Mouse (Mus musculus): ENCODE measurements around the gene Rassf5.
A peak's percentile ranks its signal among the peaks of the same experiment; 100 is the strongest.

Rassf5 gene

DNA sequence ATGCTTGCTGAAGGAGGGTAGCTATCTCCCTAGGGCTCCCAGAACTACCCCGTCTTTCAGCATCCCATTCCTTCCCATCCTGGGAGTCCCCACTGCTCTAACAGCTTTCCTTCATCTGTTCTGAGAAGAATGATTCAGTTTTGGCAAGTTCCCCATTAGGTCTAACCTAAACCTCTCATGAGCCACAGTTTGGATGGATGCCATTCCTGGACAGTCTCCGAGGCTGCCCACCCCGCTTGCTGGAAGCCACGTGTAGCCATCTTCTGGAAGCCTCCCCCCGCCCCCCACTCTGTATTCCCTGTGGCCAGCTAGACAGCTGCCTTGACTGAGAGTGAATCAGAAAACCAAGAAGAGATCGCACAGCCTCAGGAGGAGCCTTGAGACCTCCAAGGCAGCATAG, 12.2 kb upstream of the Rassf5 start:
- DNase-seq, result no peak

GRCm38 (mm10) chr1:131252516-131253250, 7.6 kb upstream of the Rassf5 start:
- DNase-seq, result peak; percentile 93

DNA sequence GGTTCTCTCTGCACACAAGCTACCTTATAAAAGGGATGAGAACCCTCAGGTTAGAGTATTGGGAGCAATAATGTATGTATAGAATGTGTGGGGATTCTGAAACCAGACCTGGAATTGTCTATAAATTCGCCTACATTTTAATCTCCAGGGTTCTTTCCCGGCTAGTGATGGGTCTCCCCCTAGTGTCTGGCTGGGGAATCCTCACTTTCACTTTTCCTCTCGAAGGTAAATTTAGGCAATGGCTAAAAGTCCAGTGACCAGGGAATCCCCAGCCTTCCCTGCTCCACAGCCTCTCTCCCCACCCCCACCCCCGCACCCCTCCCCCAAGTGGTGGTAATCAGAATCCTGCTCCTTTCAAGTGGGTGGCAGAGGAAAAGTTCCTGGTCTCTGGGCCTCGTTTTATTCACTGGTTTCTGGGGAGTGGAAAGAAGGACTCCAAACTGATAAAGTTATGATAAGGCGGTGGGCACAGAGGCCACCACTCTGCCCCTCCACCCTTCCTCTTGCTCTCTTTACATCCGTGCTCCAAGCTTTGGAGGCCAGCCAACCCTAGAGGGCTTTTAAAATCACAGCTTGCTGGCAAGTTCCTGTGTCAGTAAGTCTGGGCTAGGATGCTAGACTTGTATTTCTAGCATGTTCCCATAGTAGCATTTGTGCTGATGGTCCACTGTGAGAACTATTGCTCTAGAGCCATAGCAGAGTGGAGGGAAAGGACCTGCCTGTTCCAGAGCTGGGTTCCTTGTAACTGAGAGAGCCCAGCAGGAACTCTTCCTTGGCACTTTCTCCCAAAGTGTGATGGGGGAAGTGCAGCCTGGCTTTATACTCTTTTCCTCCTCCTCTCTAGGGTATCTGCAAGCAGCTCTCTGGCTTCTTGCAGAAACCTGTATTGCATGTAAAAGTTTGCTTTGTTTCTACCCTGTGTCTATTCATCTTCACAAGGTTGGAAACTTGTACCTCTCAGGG, 1.7 kb upstream of the Rassf5 start:
- DNase-seq, result peak; percentile 93

GRCm38 (mm10) chr1:131245926-131246325, 868 bp upstream of the Rassf5 start:
- DNase-seq, result no peak

DNA sequence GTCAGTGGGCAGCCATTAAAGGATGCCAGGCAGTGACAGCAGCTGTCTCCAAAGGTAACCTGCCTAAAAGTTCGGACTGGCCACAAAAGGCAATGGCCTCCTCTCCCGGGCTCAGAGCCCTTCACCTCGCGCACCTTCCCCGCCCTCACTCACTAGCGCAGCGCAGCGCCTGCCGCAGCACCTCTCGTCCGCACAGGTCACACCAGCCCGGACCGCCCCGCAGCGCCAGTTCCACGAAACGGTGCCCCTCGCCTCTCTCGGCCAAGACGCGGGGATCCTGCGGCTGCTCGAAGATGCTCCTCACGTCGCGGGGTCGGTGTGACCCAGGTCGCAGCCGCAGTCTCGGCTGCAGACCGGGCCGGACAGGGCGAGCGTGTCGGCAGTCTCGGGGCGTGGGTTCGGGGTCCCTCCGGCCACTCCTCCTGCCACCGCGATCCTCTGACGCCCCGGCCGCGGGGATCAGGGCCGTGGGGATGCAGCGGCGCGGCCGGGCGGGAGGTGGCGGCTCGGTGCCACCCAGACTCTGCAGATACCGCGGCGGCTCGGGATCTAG, 446 bp downstream of the Rassf5 start:
- no peak for DNase-seq

- peak; percentile 89 for DNase-seq
These were observed 2.1 kb downstream of the Rassf5 start for GRCm38 (mm10) chr1:131242956-131243355.

DNA sequence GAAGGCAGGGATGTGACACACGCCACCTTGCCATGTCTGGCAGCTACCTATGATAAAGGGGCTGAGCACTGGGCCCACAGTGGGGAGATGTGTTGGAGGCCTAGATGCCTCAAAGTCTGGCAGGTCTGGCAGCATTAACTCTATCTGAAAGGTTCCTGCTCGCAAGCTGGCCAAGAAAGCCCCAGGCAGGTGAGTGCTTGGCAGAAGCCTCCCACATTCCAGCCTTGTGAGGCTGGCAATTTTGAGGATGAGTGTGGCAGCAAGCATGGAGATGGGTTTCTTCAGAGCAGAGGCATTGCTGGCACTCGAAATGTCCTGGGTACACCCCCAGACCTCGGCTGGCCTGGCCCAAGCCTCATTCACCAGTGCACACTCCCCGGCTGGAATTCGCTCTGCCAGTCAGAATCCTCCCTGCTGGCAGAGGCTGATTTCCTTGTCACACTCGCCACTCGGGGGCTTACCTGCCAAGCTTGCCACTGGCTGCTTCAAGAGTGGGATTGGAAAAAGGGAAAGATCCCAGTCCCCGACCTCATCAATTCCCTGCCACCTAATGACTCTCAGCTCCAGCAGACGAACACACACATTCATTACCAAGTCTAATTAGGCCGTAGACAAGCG, 5.4 kb downstream of the Rassf5 start:
- no peak for DNase-seq

DNA sequence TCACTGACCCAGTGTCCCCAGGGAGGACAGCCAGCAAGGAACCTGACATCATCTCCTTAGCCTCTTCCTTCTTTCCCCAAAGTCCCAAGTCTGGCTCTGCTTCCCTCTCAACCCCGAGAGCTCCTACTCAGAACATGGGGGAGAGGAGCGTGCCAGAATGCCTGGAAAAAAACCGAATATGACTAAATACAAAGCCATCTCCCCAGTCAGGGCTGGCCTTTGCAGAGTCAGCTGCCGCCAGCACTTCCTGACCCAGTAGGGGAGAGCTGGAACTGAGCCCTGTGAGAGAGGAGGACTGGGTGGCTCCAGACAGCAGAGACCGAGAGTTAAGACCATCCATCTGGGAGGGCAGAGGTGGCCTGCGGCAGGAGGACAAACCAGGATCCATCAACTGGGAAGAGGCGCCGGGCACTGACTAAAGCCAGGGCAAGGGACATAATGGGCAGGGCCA, 6.1 kb downstream of the Rassf5 start:
- peak; percentile 99 for DNase-seq

DNA sequence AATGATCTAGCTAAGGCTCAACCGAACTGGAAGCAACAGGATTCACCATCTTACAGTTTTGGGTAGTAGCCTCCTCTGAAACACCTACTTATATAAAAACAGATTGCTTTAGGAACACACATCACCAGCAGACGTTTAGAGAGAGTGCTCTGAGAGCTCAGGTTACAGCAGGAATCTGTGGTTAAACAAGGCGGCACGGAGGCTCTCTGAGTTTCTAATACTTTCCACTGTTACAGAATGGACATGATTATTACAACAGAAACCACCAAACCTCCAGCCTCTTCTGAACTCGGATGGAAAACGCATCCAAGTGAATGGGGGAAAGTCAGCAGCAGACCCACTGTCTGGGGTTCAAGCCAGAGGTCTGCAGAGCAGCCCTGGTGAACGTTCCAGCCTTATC, 9.0 kb downstream of the Rassf5 start:
- no peak for DNase-seq

GRCm38 (mm10) chr1:131233527-131233926, 11.5 kb downstream of the Rassf5 start:
- DNase-seq, result no peak

DNA sequence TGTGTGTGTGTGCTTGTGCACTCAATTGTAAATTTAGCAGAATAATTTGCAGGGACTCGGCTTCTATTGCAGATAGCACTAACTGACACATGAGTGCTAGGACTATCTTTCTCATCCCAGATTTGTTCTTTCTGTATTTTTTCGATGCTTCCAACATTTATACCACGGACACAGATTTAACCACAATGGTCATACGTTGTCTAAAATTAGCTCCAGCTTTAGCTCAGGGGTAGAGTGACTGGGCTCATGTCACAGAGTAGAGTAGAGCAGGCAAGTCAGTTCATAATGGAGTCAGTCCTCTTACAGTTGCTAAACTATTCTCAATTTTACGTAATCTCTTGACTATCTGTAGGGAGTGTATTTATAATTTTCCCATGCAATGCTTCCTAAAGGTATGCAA, 16.4 kb downstream of the Rassf5 start:
- no peak for DNase-seq

DNA sequence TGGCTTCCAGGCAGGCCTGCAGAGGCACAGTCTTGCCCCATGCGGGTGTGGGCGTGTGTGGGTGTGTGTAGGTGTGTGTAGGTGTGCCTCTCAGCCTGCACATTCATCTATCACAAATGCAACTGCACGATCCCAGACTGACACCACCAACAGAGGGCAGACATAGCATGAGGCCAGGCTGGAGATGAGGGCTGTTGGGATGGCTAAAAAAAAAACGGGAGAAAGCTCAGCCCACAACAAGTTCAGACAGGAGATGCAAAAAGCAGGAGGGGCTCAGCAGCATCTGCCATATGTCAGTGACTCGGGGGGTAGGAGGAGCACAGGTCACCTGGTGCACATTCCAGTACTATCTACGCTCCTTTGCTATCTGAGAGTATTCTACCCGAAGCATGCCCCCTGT, 16.8 kb downstream of the Rassf5 start:
- no peak for DNase-seq

DNA sequence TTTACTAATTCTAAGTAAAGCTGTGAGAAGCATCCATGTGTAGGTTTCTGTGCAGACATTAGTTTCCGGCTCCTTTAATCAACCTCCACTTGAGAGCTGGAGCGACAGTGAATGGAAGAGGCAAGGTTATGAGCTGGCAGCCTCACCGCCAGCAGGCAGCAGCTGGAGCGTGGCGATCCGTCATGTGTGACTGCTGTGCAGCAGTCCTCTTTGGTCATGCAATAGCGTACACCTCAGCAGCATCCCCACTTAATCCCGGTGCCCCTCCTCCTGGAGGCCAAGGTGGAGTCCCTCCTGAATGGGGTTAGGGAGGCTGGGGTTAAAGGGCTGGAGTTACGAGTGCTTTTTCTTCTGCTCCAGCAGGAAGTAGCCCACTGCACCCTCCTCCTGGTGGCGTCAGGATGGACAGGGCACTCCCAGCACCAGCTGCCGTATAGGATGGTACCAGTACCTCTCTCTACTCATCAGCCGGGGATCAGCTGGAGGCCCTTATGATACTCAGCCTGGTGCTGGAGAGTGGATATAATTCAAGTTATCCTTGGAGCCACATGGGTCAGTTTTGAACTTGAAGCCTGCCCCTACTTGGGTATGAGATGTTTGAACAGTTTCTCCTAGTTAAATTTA, 20.1 kb downstream of the Rassf5 start:
- no peak for DNase-seq

DNA sequence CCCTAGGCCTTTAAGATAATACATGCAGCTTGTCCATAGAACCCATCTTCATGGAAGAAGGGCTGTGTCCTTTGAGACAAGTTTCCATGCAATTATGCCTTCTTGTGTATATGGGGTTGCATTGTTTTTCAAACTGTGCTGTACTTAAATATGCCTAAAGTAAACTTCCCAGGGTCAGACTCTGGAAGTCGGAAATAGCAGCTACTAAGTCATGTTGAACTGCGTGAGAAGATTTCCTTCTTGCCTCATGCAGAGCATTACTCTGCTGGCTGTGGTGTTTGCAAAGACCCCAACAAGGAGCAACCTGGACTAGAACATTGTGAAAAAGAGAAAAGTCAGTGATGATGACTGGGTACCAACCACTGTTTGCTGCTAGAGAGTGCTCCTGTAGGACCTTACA, 21.7 kb downstream of the Rassf5 start:
- no peak for DNase-seq

GRCm38 (mm10) chr1:131221822-131222590, 23.1 kb downstream of the Rassf5 start:
- DNase-seq, result no peak

DNA sequence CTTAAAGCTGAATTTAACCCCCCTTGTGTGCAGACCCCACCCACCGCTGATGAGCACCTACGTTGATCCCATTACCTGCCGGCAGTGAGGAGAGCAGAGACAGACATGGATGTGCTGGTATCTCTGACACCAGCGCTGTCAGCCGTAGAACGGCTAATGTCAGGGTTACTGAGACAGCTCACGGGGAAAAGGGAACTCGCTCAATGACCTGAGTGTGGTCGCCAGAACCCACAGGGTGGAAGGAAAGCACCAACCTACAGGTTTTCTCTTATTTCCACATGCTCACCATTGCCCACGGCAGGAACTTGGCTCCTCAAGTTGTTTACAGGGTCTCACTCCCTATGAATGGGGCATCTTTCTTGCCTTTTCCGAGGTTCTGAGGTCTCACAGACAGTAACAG, 26.1 kb downstream of the Rassf5 start:
- no peak for DNase-seq

DNA sequence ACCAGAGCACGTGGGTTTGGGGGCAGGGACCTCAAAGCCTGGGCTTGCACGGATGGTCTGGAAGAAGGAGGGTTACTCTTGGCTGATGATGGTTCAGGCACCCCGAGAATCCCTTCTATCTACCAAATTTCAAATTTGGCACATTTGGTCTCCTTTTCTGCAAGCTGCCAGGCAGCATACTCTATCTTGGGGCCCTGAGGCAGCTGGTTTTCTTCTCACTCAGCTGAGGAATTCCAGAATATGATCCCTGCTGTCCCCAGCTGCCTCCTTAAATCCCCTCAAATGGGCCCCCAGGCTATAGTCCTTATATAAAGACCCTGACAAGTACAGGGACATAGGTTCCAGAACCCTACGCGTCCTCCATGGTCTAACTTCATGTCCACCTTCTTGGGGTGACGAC, 31.7 kb downstream of the Rassf5 start:
- no peak for DNase-seq

- no peak for DNase-seq
These were observed 32.1 kb downstream of the Rassf5 start for GRCm38 (mm10) chr1:131212956-131213355.

DNA sequence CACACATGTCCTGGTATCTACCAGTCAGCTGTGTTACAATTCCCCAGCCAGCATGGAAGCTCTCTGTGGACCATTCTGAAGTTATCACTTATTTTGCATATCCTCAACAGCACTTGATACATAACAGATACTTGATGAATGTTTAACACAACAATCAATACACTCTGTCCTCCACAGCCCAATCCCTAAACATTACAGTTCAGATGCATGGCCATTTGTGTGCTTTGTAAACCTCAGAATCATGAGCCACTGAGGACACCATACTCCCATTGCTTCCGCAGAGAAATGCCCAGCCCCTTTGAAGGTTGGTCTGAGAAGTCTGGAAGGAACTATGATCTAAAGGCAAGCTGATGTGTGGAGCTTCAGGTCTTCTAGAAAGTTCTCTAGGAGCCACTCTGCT, 33.4 kb downstream of the Rassf5 start:
- no peak for DNase-seq

GRCm38 (mm10) chr1:131209971-131210426, 35.1 kb downstream of the Rassf5 start:
- no peak for DNase-seq

GRCm38 (mm10) chr1:131208800-131209199, 36.3 kb downstream of the Rassf5 start:
- DNase-seq, result no peak

GRCm38 (mm10) chr1:131208081-131208480, 37.0 kb downstream of the Rassf5 start:
- DNase-seq, result no peak

Data from heart, adult 11 months (tissue).